Mouse (Mus musculus): Measurements from ENCODE around the gene Ctsz.

DNA sequence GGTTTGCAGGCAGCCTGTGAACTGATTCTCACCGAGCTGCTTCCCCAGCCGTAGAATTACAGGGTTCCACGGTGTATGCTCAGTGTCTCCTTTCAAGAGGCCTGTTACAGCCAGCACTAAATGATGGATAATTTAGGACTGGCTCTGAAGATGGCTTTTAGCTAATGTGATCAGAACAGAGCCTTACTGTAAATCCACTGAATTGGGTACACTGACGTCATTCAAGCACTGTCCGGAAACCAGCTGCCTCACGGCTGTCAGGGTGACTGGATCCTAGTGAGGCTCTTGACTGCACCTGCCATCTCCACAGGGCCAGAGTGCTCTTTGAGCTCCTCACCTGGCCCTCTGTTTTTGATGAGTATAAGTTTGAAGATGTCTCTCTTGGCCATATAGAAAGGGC lies 17.7 kb downstream of the Ctsz start:
- TF ChIP-seq CTCF (IDR thresholded peaks at IDR 0.05; ENCODE audit: control insufficient read depth, insufficient read depth, insufficient read length), result no peak
- no peak for TF ChIP-seq MYOD1 (IDR thresholded peaks at IDR 0.05; ENCODE audit: control insufficient read depth, insufficient read length, low read depth)
- no peak for TF ChIP-seq USF1 (IDR thresholded peaks at IDR 0.05; ENCODE audit: low read depth)
- no peak for TF ChIP-seq MAX (IDR thresholded peaks at IDR 0.05)
- TF ChIP-seq FOSL1 (IDR thresholded peaks at IDR 0.05; ENCODE audit: insufficient read depth, low read length, poor library complexity, severe bottlenecking), result no peak
- no peak for TF ChIP-seq CEBPB (IDR thresholded peaks at IDR 0.05; ENCODE audit: low read depth)

Measured in C2C12 (cell line).